Mouse (Mus musculus) olfactory bulb, adult 2 months (tissue): ENCODE measurements at regions not wholly inside any gene's neighbourhood (a gene's known extent, or its start where the extent isn't known, plus 50 kb on each side); places are given as distances from the start of the nearest gene placed in this dataset.

Source experiments
- CTCF ChIP-seq: fragments of 200-500 bp; IDR thresholded peaks from 2 replicates; pipeline ENCODE4 v1.5.1; 2012; ENCODE audit warnings: low read depth, mild to moderate bottlenecking, low read length, moderate library complexity; ENCODE audit not compliant: insufficient read depth
- POLR2A ChIP-seq: fragments of 200-500 bp; IDR thresholded peaks from 2 replicates; pipeline ENCODE4 v1.6.1; 2012; ENCODE audit warnings: mild to moderate bottlenecking, low read depth, low read length, moderate library complexity; ENCODE audit not compliant: insufficient read depth

DNA sequence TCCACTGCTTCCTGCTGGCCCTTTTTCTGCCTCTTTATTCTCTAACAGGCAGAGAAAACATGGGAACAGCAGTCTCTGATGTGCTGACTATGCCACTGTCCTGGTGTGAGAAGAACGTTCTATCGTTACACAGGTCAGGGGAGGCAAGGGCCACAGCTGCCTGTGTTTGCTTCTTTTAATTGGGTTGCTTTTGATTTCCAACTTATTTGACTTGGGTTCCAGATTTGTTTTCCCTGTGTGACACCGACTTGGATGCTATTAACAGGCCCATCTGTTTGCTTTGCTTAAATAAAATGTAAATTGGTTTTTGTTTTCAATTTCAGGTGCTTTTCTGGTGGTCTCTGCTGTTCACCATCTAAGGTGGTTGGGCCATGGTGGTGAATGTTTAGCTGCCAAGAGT is 225.8 kb downstream of the Gm5426 start:
- TF ChIP-seq POLR2A = no peak
- TF ChIP-seq CTCF = no peak
